Mouse (Mus musculus) spleen, adult 12 weeks (tissue): ENCODE results near the gene Glp2r.

Experiments used
- DNase-seq: peaks from one replicate; pipeline ENCODE4 v3.0.0; 2022; ENCODE audit warnings: low spot score

Glp2r gene

DNA sequence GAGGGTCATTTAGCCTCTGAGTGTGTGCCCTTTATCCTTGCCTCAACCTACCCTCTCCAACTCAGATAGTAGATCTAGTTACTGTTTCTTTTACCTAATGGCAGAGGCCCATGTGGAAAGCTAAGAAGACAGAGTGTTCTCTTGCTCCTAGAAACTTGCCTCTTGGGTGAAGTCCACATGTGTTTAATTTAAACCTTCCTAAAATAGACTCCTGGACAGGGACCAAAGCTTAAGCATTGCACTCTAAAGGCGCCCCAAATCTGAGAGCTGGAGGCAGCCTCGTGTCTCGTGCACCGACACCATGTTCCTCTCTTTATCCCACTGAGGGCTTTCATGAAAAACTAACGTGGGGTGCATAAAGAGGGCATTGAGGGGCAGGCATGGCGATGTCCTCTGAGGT, 43.9 kb downstream of the Glp2r start:
- no peak for DNase-seq

DNA sequence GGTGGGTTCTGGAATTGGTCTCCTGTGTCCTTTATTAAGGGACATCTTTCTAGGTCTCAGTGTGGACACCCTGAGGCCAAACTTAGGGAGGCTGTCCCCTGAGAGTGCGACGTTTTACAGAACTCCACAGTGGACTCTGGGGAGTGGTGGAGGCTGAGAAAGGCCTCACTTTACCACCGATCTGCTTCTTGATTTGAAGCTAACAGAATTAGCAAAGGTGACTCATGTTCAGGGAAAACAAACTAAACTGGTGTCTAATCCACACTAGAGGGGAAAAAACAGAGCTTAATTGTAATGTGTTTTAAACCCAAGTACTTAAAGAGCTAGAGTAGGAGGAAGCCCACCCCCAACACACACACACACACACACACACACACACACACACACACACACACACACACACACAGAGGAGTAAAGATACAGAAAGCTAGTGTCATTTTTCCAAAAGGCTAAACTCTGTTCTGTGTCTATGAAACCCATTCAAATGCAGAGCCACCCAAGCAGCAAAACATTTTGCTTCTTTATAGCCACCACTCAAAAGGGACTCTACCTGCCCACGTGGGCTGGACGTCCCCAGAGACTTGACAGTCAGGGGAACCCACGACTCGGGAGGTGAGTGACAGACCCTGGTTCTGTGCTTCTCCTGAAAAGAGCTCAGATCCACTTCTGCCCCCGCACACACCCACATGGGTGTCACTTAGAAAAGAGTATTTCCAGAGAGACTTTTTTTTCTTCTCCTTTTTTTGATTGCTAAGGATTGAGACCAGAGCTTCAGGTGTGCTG, 47.5 kb downstream of the Glp2r start:
- DNase-seq, result no peak

DNA sequence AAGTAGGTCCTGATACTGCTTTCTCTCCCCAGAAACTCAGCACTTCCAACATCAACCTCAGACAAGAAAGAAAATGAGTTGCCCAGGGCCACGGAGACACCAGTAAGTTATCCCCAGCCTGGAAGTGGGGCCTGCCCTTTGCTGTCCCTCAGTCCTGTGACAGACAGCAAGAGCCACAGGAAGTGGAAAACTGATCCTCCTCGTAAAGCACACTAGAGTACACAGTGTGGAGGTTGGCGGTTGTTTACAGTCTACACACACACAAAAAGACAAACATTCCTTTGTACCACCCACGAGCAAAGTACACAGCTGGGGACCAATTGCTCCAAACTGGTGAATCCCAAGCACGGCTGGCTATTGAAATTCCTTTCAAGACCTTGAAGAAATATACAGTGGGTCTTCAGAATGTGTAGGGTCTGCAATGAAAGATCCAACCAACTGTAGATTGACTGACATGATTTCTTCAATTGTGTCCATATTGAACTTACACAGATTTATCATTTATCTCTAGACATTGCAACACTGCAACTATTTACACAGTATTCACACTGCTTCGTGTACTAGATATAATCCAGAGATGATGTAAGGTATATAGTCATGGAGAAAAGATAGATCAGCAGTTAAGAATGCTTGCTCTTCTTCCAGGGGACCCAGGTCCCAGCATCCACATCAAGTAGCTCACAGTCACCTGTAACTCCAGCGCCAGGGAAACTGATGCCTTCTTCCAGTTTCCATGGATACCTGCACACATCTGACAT, 48.4 kb downstream of the Glp2r start:
- no peak for DNase-seq

DNA sequence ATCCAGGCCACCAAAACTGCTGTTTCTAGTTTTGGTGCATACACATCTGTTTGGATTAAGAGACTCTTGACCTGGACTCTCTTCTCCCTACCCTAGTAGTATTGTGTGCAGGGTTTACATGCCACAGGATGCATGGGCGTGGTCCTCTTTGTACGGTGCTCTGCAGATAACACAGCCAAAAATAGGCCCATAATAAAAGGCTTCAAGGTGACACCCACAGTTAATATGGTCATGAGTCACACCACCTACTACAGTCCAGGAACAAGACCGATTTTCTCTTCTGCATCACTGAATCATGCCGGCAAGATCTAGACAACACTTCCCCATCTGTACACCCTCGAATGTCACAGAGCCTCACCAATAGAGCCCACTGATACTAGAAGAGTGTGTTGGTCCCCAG, 49.5 kb downstream of the Glp2r start:
- no peak for DNase-seq

DNA sequence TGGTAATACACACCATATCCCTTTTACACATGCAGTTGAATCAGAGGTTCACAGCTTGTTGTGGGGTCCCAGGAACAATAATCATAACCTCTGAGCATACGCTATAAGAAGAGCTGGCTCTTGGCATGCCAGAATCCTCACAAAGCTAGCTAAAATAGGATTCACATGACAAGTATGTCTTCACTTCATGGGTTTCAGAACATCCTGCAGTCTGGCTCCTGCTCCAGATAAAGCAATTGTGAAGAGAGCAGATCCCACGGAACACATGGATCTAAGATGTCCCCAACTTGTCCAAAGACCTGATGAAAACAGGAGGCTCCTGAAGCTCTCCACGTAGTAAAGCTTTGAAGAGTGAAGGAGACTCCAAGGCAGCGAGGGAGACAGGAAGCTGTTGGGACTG, 55.6 kb downstream of the Glp2r start:
- no peak for DNase-seq

DNA sequence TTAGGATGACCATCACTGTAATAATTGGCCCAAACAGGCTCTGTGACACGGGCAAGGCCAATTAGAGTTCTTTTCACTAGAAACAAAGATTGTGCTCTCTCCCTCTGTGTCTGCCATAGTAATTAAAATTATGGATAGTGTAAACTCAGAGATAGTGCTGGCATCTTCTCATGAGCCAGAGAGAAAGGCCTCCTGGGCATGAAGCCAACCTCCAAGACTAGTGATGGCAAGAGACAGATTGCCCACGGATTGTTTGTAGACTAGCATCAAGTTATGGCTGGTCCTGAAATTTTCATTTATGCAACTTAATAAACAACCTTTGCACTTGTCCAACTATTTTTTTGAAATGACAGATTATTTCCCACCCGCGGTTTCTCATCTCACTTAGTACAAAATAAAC, 58.0 kb downstream of the Glp2r start:
- DNase-seq, result no peak

DNA sequence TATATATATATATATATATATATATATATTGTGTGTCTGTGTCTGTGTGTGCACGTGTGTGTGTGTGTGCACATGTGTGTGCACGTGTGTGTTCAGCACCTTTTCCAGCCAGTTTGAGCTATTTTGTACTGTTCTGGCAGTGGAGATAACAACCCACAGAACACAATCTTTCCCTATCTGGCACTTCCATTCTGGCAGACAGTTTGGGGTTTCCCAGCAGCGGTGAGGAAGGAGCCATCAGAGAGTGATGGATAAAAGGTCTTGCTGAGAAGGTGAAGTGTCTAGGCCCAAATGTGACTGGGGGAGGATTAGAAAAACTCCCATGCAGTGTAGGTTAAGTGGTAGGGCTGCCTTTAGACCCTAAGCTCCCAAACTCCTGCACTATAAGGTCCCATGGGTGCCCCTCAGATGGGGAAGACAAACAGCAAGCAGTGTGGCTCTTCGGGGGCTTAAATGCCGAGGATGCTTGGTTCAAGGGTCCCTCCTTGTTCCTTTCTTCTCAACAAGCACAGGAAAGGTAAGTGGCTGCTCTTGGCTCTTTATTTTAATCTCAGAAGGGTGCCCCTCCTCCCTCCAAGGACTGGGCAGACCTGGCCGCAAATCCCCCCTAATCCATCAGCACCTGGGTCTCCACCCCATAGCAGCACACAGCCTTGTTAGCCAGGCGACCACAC, 76.1 kb downstream of the Glp2r start, which contains the start of gene Rcvrn:
Rcvrn (plus strand) TSS at position 624 of the 674 bp plus-strand sequence.
- no peak for DNase-seq

DNA sequence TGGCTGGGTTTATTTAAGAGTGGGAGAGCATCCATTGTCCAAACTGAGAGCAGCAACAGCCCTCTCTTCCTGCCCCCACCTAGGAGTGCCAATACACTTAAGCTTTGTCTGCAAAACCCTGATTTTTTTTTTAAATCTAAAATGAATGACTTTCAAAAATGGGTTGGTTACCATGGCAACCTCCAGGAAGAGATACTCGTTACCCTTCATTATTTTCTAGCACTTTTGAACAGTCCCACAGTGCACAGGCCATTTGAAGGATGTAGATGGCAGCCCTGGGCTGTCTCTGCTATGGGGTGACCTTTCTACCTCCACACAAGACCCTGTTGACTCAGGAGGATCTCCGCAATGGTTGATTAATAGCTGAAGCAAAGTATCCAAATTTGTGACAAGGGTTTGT, 84.8 kb downstream of the Glp2r start:
- no peak for DNase-seq

DNA sequence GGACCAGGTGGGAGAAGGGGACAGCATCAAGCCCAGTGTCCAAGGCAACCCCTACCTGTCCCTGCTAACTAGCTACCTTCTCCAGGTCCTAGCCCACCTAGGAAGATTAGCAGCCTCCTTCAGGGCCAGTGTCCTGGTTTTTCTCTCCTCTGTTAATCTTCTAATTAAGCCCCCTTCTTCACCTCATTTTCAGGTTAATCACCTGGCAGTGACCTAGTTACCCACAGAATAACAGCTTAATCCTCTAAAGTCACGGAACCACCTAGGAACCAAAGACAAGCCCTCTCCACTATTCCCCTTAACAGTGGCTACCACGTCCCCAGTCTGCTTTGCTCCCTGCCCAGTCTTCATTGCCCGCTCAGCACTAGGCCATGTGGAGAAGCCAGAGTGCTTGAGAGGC, 89.1 kb downstream of the Glp2r start:
- no peak for DNase-seq

DNA sequence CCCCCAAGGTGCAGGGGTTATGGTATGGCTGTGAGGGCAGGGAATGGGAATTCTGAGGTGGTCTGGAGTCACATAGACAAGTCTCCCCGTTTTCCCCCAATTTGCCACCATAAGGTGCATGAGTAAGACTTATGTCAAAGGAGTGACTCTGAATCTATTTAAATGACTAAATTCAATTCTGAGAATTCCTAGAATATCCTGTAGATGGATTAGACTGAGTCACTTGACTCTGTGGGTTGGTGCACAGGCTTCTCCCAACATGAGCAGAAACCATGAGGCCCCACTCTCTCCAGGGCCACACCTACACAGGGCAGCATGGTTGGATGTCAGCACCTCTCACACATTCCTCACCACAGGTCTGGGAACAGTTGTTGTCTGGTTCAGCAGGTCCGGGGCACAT, 91.0 kb downstream of the Glp2r start:
- DNase-seq, result no peak

DNA sequence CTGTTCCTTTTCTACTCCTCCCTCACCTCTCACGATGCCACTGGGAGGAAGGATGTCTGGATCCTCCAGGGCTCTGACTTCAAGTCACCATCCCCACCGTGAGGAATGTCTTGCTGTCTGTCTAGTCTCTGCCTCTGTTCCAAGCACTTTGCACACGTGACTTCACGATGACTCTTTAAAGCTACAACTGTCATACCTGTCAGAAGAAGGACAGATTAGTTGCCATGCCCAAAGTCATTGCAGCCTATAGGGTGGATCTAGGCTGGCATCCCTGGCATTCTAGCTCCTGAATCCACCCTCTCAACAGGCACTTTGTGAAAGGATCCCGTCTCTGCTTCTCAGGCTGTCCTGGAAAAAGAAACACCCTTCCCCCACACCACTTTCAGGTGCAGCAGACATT, 91.7 kb downstream of the Glp2r start:
- DNase-seq, result no peak

DNA sequence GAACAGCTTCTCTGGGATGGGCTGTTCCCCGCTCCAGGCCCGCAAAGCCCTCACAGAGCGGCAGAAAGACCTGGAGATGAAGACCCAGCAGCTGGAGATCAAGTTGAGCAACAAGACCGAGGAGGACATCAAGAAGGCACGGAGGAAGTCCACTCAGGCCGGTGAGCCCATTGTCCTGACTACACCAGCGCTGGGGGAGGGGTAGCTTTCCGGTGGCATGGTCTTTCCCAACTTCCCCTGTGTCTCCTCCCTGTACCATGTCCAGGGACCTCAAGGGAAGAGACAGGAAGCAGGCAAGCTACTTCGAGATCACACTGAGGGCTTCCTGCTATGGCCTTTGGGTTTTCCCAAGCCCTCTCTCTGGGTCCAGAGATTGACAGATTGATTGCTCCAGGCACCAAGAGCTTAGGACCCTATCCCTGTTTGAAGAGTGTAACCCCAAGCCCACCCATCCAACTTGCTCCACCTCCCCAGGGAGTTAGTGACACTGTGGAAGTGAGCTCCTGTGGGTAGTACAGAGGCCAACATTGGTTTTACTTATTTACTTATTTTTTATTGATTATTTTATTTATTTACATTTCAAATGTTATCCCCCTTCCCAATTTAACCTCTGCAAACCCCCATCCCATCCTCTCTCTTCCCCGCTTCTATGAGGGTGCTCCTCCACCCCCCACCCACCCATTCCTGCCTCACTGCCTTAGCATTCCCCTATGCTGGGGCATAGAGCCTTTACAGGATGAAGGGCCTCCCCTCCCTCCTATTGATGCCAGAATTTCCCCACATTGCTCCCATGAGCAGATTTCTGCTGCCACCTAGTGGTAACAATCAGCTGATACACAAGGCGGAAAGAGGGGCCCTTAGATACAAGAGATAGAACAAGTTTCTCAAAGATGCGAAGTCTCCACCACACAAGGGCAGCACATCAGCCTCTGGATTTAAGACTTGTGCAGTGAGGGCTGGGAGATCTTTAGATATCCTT, 95.1 kb downstream of the Glp2r start:
- DNase-seq, result no peak

DNA sequence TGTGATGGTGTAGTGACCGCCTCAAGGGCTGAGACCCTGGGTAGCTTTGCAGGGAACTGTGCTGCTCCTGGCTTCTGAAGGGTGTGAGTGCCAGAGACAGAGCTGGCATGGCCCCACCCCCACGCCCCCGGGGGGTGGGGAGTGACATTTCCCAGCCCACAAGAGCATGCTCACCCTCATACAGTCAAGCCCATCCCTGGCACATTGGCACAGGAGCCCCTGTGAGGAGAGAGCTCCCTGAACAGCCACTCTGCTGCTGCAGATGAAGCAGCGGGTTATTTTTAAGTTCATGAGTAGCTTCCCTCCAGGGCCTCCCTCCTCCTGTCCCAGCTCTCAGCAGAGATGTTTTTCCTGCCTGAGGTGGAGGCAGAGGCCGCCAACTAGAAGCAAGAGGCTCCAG, 98.8 kb downstream of the Glp2r start:
- no peak for DNase-seq

DNA sequence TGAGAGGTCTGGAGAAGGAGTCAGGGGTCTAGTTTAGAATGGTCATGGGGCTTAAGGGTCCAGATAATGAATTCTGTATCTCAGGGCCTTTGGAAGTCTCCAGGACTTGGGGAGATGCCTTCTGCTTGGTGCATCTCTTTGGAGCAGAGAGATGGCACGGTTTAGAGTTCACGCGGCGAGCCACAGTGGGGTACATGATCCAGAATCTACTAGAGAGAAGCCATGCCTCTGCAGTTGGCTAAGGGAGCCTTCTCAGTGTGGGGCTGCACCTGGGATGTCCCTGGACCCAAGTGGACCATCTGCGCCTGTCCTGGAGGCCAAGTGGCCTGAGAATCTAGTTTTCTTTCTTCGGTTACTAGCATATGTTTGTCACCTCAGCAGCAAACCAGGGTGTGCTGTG, 100.9 kb downstream of the Glp2r start:
- no peak for DNase-seq

DNA sequence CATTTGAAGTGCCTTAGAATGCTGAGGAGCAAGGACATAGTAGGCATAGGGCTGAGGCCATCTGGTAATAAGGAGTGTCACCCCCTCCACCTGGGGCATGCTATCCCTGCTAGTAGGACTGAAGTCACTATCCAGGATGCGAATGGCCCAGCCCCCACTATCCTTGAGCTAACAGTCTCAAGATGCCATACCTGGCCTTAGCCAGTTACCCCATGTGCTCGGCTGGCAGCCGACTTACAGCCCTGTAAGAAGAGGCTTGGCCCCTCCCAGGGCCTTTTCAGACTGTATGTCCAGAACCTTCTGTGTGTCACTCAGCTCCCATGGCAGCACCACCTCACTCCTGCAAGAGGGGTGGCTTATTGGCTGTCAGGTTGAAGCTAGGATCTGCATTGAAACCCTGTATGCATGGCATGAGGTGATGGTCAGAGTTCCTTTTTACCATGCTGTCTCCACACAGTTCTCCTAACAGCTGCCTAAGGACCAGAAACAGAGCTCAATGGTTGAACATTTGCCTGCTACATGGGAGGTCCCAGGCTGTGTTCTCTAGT, 102.4 kb downstream of the Glp2r start:
- DNase-seq, result no peak

DNA sequence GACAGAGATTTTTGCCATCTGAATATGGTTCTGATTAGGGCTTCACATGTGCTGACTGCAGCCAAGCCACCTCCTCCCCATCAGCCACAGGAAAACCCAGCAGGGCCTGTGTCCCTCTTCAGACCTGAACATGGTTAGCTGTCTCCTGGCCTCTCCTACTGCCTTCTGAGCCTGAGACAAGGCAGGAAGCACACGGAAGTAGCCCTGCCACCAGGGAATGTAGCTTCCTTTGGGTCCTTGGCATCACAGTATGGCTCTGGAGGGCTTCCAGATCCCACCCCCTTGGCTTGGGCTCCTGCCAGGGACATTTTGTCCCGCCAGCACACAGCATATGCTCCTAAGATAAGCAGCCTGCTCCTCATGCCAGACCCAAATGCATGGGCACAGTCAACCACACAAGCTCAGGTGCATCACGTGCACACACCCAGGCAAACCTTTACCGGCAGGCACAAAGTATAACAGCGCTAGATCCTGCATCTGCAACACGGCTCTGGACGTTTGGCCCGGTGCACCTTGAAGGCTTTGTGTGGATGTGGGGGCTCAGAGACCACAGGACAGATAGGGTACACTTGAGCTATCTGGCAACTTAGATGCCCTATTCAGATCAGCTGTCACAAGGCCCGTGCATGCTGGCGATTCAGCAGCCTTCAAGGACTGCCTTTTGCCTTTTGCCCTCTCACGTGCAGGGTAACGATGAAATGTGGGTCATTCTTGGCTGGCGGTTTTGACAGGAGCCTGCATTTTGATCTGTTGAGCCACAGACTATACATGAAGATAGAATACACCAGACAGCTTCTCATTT, 103.2 kb downstream of the Glp2r start:
- no peak for DNase-seq

DNA sequence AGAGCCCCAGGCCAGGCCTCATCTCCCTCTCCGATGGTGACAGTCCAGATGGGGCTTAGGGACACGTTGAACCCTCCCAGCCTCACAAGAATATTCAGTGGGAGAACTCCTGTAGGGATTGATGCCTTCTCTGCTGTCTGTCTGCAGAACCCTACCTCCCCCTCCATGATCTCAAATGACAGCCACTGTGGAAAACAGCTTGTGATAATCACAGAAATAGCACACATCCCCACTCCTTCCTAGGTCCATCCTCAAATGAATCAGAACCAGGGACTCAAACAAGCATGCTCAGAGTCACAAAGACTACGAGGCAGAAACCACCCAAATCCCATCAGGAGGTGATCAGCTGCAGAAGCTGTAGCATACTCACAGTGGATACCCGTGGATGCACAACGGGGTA, 104.8 kb downstream of the Glp2r start:
- no peak for DNase-seq

DNA sequence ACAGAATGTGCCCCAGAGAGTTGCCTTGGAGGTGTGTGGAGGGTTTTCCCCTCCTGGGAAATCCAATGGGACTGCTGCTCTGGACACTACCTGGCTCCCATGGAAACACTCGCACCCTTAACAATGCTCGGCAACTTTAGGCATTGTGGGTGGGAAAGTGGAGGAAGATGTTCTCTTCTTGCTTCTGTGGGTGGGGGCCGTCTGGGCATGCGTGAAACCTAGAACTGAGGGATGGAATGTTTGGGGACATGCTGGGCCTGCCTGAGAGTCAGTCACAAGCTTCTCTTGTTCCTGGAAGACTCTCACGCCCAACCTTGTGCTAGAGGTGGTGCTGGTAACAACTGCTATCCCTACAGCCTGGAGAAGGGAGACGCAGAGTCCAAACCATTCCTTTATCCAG, 106.0 kb downstream of the Glp2r start:
- DNase-seq, result no peak

DNA sequence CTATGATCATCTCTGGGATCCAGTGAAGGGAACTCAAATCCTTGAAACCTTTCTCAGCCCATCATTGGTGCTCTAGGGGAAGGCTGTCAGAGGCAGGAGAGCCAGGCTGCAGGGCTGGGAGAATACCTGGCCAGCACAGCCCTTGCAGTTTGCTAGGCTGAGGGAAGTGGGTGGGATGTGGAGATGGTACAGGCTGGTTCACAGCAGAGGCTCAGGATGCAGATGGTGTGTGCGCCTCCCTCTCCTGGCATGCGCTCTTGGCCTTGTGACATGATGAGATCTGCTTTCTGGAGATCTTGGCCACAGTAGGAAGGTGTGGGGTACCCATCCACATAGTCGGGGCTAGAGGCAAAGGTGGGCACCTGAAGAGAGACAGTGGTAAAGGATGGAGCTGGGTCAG, 106.7 kb downstream of the Glp2r start:
- no peak for DNase-seq

DNA sequence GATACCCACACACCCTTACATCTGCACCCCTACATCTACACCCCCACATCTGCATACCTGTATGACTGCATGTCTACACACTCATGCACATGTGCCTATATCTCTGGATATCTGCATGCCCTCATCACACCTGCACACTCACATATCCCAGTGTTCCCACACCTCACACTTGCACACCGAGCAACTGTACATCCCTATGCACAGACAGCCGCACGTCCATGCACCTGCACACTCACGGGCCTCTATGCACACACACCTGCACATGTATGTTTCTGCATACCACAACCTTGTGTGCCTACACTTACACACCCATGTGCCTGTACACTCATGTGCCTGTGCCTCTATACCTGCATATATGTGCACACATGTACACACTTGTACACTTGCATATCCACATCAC, 107.5 kb downstream of the Glp2r start:
- DNase-seq, result no peak

DNA sequence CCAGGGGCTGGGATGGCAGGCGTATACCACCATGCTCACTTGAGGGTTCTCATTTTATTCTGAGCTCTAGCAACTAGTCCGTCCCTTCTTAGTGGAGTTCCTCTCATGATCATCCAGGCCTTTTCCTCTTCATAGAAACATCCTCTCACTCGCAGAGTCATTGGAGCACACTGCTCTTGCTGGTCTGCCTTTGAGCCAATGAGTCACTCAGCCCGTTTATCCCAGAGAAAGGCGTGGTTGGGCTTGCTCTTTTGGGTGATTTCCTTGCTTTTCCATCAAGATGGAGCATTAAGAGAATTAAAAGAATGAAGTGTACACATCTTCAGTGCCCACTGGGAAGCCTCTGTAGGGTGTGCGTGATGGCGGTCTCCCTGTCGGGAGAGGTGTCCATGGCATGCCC, 109.5 kb downstream of the Glp2r start:
- no peak for DNase-seq
